Mouse (Mus musculus) embryonic stem cell, embryonic (primary cell): ENCODE measurements around the gene Arsa.

Experiments
- CTCF ChIA-PET, 4 experiments: fragments of 300-600 bp in 2 of 4; fragments of 350-600 bp in 2 of 4; sonication (Branson Sonifier 250); formaldehyde crosslinking; loops; one replicate each; lab custom pipeline; 2022; ENCODE audit warnings: inconsistent platforms in 2 of 4; lab: Charles Lee
- POLR2A ChIA-PET, 4 experiments: fragments of 300-600 bp in 2 of 4; fragments of 350-600 bp in 2 of 4; sonication (Branson Sonifier 250); formaldehyde crosslinking; loops; one replicate each; lab custom pipeline; 2022; ENCODE audit warnings: antibody characterized with exemption in 4 of 4, inconsistent platforms in 1 of 4; lab: Charles Lee

The Arsa gene

DNA sequence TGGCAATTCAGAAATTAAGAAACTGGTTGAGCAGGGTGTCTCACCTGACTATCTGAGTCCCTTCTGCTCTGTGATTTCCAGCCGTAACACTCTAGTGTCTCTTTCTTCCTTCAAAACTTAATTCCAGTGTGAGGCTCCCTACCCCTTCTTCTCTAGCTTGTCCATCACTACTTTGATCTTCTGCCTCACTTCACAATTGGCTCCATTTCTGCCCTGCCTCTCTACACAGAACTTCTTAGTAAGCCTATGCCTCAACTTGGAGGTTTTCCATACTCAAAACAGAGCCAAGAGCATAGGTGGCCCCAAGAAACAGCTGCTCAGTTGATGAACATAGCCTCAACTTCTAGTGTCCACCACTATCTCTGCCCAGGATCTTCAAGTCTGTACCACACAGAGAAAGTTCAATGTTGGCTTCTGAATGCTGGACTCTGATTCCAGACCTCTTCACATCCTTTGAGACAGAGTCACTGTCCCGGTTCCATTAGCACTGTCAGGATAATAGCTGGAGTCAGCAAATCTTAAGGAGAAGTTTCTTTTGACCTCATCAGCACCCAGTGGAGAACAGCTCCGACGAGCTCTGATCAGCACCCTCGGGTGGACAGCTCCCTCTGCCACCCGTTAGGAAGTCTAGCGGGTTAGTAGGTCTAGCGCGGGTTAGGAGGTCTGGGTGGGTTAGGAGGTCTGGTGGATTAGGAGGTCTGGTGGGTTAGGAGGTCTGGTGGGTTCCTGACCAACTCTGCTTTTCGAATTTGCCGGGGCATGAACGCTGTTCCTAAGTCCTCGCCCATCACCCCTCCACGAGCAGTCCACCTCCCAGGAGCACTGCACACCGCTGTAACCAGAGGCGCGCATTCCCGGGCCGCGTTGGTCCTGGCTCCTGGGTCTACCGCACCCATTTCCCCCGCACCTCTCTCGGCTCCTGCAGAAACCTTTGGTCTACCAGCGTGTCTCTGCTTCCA is 24.0 kb downstream of the Arsa start:
- CTCF ChIA-PET: interaction anchor here (0.5 to 1.0 kb wide), 10 partner anchors 10 to 788 kb away, joined by 3 to 5 read pairs (median 3); partner anchors contain the start of genes Adm2 (in 1 of the 4), Arsa (in 1 of the 4), C730034F03Rik (in 1 of the 4) and Chkb (in 1 of the 4)
- POLR2A ChIA-PET: interaction anchor here in 3 of 4 experiments (0.7 to 1.3 kb wide), 16 partner anchors 10 to 138 kb away, joined by 3 to 9 read pairs (median 4); partner anchors contain the start of genes C730034F03Rik (in 2 of the 3), Chkb (in 2 of the 3), Gm44502 (in 2 of the 3) and Sbf1 (in 1 of the 3)

- POLR2A ChIA-PET: interaction anchor here in 2 of 4 experiments (0.6 to 2.3 kb wide), 6 partner anchors 11 to 759 kb away, joined by 3 to 11 read pairs (median 5); partner anchors contain the start of genes C730034F03Rik (in 2 of the 2), Chkb (in 2 of the 2), Gm44502 (in 2 of the 2) and Cpt1b (in 1 of the 2)
- CTCF ChIA-PET: interaction anchor here (0.6 to 1.8 kb wide), 9 partner anchors 11 to 568 kb away, joined by 3 to 8 read pairs (median 4); partner anchors contain the start of genes C730034F03Rik (in 2 of the 4), Chkb (in 2 of the 4), Gm44502 (in 2 of the 4) and Sco2 (in 1 of the 4)
Observed at GRCm38 (mm10) chr15:89442486-89443070, 34.6 kb downstream of the Arsa start.

GRCm38 (mm10) chr15:89435878-89436277 is 41.3 kb downstream of the Arsa start:
- ChIA-PET CTCF (no interaction called here), POLR2A (no interaction called here)

DNA sequence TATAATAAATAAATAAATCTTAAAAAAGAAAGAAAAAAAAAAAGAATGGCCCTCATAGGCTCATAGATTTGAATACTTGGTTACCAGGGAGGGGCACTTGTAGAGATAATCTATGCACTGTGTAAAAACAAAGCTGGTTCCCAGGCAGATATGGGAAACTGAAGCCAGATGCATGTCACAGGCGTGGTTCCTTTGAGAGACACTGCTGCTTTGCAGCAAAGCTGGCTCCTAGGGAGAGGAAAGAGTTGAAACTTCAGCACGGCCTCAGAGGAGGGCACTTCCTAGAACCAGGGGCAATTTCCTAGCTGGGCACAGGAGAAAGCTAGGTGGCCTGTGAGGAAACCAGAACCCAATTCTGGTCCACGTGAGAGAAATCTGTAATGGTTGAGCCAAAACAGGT is 43.1 kb downstream of the Arsa start:
- CTCF ChIA-PET: interaction anchor here in 1 of 4 experiments (0.8 kb wide), 1 partner anchor 41 kb away, joined by 3 read pairs; no protein-coding TSS in a partner anchor
- POLR2A ChIA-PET: interaction anchor here in 3 of 4 experiments (0.6 to 1.1 kb wide), 3 partner anchors 8 to 135 kb away, joined by 3 read pairs; partner anchors contain the start of gene Cpt1b (in 1 of the 3)

DNA sequence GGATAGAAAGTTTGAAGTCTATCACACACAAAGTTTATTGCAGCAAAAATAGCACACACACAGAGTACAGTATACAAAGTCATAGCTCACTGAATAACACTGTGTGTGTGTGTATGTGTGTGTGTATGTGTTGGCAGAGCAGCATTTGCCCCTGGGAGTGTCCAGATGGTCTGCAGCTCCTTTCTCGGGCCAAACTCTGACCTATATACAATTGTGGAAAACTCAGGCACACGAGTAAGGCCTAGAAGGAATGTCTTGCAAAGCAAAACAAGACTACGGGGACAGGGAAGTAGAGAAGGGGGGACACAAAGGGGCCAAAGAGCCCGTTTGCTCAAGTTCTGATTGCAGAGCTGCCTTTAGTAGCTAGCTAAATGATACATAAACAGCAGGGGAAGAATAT is 44.3 kb downstream of the Arsa start:
- ChIA-PET CTCF (interaction anchor here in 1 of 4 experiments (1.1 kb wide), 1 partner anchor 43 kb away, joined by 3 read pairs; no protein-coding TSS in a partner anchor), POLR2A (interaction anchor here in 2 of 4 experiments (0.5 kb wide), 2 partner anchors 15 to 709 kb away, joined by 3 to 4 read pairs; no protein-coding TSS in a partner anchor)

- CTCF ChIA-PET: no interaction called here
- POLR2A ChIA-PET: interaction anchor here in 3 of 4 experiments (0.6 to 3.6 kb wide), 3 partner anchors 53 to 727 kb away, joined by 4 to 50 read pairs (median 5); partner anchors contain the start of gene Sco2 (in 1 of the 3)
Observed at GRCm38 (mm10) chr15:89431806-89432205, 45.4 kb downstream of the Arsa start.

DNA sequence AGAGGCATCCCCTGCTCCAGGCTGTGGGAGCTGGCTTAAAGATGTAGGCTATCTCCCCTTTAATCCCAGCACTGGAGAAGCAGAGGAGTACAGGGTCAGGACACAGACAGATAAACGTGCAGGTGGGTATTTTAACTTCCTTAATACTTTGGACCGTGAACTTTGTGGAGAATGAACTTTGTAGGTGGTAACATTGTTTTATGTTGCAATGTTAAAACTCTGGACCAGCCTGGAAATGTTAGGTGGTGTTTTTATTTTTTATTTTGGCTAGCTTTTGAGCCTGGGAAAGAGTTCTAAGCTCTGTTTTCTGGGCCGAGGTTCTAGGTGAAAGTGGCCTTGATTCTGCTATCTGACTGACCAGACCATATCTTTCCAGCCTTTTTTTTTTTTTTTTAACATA is 46.0 kb downstream of the Arsa start:
- ChIA-PET CTCF (interaction anchor here in 2 of 4 experiments (0.7 to 2.5 kb wide), 3 partner anchors 58 to 506 kb away, joined by 3 to 18 read pairs (median 6); partner anchors contain the start of gene Sco2 (in 1 of the 2)), POLR2A (interaction anchor here in 3 of 4 experiments (0.6 to 3.6 kb wide), 11 partner anchors 10 to 727 kb away, joined by 3 to 50 read pairs (median 4); partner anchors contain the start of gene Sco2 (in 1 of the 3))

- CTCF ChIA-PET: interaction anchor here in 3 of 4 experiments (0.6 to 2.5 kb wide), 8 partner anchors 45 to 685 kb away, joined by 3 to 18 read pairs (median 4); partner anchors contain the start of genes Sco2 (in 2 of the 3) and Arsa (in 1 of the 3)
- POLR2A ChIA-PET: interaction anchor here in 3 of 4 experiments (0.6 to 3.6 kb wide), 15 partner anchors 10 to 644 kb away, joined by 3 to 50 read pairs (median 5); partner anchors contain the start of genes Sco2 (in 2 of the 3), Lmf2 (in 1 of the 3), Mapk11 (in 1 of the 3) and Ncaph2 (in 1 of the 3)
Observed at GRCm38 (mm10) chr15:89430771-89431170, 46.5 kb downstream of the Arsa start.

DNA sequence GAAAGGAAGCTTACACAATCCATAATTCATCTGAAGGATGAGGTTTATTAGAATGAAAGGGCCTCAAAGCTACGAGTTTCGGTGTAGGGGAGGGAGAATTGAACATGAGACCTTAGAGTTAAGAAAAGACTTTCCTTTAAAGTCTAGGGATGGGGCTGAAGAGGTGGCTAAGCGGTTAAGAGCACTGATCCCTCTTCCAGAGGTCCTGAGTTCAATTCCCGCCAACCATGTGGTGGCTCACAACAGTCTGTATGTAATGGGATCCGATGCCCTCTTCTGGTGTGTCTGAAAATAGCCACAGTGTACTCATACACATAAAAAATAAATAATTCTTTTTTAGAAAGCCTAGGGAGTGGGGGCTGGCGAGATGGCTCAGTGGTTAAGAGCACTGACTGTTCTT is 46.9 kb downstream of the Arsa start:
- POLR2A ChIA-PET: interaction anchor here in 3 of 4 experiments (0.6 to 3.6 kb wide), 38 partner anchors 9 to 722 kb away, joined by 3 to 50 read pairs (median 4); partner anchors contain the start of genes Lmf2 (in 2 of the 3), Ncaph2 (in 2 of the 3), Sco2 (in 2 of the 3) and Tymp (in 2 of the 3)
- CTCF ChIA-PET: interaction anchor here in 3 of 4 experiments (0.6 to 2.5 kb wide), 14 partner anchors 11 to 685 kb away, joined by 3 to 18 read pairs (median 4); partner anchors contain the start of genes Sco2 (in 3 of the 3), Arsa (in 1 of the 3), Mapk8ip2 (in 1 of the 3) and Odf3b (in 1 of the 3)

- CTCF ChIA-PET: interaction anchor here (0.6 to 2.5 kb wide), 17 partner anchors 10 to 593 kb away, joined by 3 to 18 read pairs (median 3); partner anchors contain the start of genes Sco2 (in 3 of the 4), Arsa (in 1 of the 4), Mapk8ip2 (in 1 of the 4) and Odf3b (in 1 of the 4)
Observed at GRCm38 (mm10) chr15:89429352-89430221, 47.6 kb downstream of the Arsa start, which contains the start of the genes C730034F03Rik, Gm44502 and Chkb. Gene C730034F03Rik, plus strand, starts transcription at chr15:89429589. Gene Gm44502, minus strand, starts transcription at chr15:89429696. Gene Chkb, minus strand, starts transcription at chr15:89429908.

GRCm38 (mm10) chr15:89428821-89429351 is 48.3 kb downstream of the Arsa start:
- CTCF ChIA-PET: interaction anchor here in 2 of 4 experiments (1.0 to 2.5 kb wide), 7 partner anchors 14 to 217 kb away, joined by 3 to 18 read pairs (median 3); partner anchors contain the start of genes Mapk8ip2 (in 1 of the 2), Ppp6r2 (in 1 of the 2) and Sco2 (in 1 of the 2)
- POLR2A ChIA-PET: interaction anchor here in 3 of 4 experiments (0.6 to 3.6 kb wide), 44 partner anchors 9 to 803 kb away, joined by 3 to 50 read pairs (median 4); partner anchors contain the start of genes Lmf2 (in 3 of the 3), Ncaph2 (in 3 of the 3), Adm2 (in 2 of the 3) and Odf3b (in 2 of the 3)

More at GRCm38 (mm10) chr15:89429352-89430221, 47.6 kb downstream of the Arsa start, which contains the start of the genes C730034F03Rik, Gm44502 and Chkb:
- POLR2A ChIA-PET: interaction anchor here in 3 of 4 experiments (0.5 to 3.6 kb wide), 65 partner anchors 10 to 804 kb away, joined by 3 to 50 read pairs (median 4); partner anchors contain the start of genes Lmf2 (in 3 of the 3), Ncaph2 (in 3 of the 3), Adm2 (in 2 of the 3) and Arsa (in 2 of the 3)

- POLR2A ChIA-PET: interaction anchor here in 2 of 4 experiments (0.7 to 3.6 kb wide), 13 partner anchors 8 to 120 kb away, joined by 3 to 50 read pairs (median 4); partner anchors contain the start of genes Sco2 (in 2 of the 2), Adm2 (in 1 of the 2), Arsa (in 1 of the 2) and Lmf2 (in 1 of the 2)
- CTCF ChIA-PET: interaction anchor here in 1 of 4 experiments (1.0 to 1.1 kb wide), 2 partner anchors 100 to 119 kb away, joined by 3 read pairs; no protein-coding TSS in a partner anchor
Observed at GRCm38 (mm10) chr15:89428136-89428790, 49.0 kb downstream of the Arsa start.

- ChIA-PET CTCF (no interaction called here), POLR2A (interaction anchor here in 2 of 4 experiments (1.1 to 1.7 kb wide), 4 partner anchors 16 to 53 kb away, joined by 3 to 9 read pairs (median 6); partner anchors contain the start of gene Sco2 (in 1 of the 2))
Observed at GRCm38 (mm10) chr15:89426716-89427115, 50.5 kb downstream of the Arsa start.

GRCm38 (mm10) chr15:89425711-89426121 is 51.5 kb downstream of the Arsa start, which contains the start of gene Cpt1b:
Gene Cpt1b, minus strand, starts transcription at chr15:89425863.
- POLR2A ChIA-PET: interaction anchor here in 3 of 4 experiments (0.6 to 2.0 kb wide), 41 partner anchors 9 to 717 kb away, joined by 3 to 19 read pairs (median 4); partner anchors contain the start of genes Lmf2 (in 3 of the 3), Ncaph2 (in 3 of the 3), Sco2 (in 3 of the 3) and Odf3b (in 2 of the 3)
- CTCF ChIA-PET: interaction anchor here (0.6 to 1.7 kb wide), 7 partner anchors 52 to 297 kb away, joined by 3 to 7 read pairs (median 3); partner anchors contain the start of genes Sco2 (in 3 of the 4) and Hdac10 (in 1 of the 4)
